Mouse (Mus musculus): ENCODE measurements around the gene Arsb. TPM values are rescaled to one million over a fixed set of nuclear protein-coding genes. Genes with fewer than 3 reads are reported as not detected.

Arsb gene
- polyA plus RNA-seq, 1 experiment = 8.9 TPM

DNA sequence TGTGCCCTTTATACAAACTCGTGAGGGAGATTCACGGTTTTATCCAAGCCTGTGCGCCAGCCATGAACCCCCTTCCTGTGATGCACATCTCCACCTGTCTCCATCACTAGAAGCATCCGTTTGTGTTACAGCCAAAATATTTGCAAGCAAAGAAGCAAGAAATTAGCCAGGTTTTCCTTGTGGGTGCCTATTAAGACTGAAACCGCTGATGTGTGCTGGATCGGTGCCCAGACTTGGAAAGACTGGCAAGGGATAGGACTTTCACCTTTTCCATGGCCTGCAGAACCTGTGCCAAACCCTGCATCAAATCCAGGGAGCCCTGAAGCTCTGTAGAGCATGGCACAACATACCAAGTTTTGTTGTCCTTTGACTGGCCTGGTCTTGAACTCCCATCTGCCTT lies 165.0 kb downstream of the Arsb start:
- WGBS = 84% methylated on average over 6 of the region's 6 CpGs
- no peak for TF ChIP-seq CTCF (IDR thresholded peaks at IDR 0.05; ENCODE audit: control insufficient read depth, insufficient read depth, low read length)
- TF ChIP-seq POLR2A (IDR thresholded peaks at IDR 0.05; ENCODE audit: borderline replicate concordance, control insufficient read depth, low read depth, low read length) = no peak
- Histone ChIP-seq H3K4me1 (ENCODE audit: control insufficient read depth, insufficient read depth, low read length) (peaks cover 6% of the 10 kb centered on the region), H3K27ac (ENCODE audit: control insufficient read depth, insufficient read depth, low read depth, low read length, poor library complexity) (no peak overlapping the region), H3K4me3 (replicated peaks; ENCODE audit: control insufficient read depth, low read depth, low read length) (no peak overlapping the region)

GRCm38 (mm10) chr13:93938118-93938517 lies 166.7 kb downstream of the Arsb start:
- Histone ChIP-seq H3K27ac (ENCODE audit: control insufficient read depth, insufficient read depth, low read depth, low read length, poor library complexity) (no peak overlapping the region), H3K4me1 (ENCODE audit: control insufficient read depth, insufficient read depth, low read length) (peaks cover 6% of the 10 kb centered on the region), H3K4me3 (replicated peaks; ENCODE audit: control insufficient read depth, low read depth, low read length) (no peak overlapping the region)
- WGBS = 40% methylated on average over 2 of the region's 2 CpGs
- TF ChIP-seq CTCF (IDR thresholded peaks at IDR 0.05; ENCODE audit: control insufficient read depth, insufficient read depth, low read length) (no peak), POLR2A (IDR thresholded peaks at IDR 0.05; ENCODE audit: borderline replicate concordance, control insufficient read depth, low read depth, low read length) (no peak)

- 16% methylated on average over 6 of the region's 6 CpGs for WGBS
- Histone ChIP-seq H3K4me3 (replicated peaks; ENCODE audit: control insufficient read depth, low read depth, low read length) (no peak overlapping the region), H3K27ac (ENCODE audit: control insufficient read depth, insufficient read depth, low read depth, low read length, poor library complexity) (peak overlapping the region; percentile 62), H3K4me1 (ENCODE audit: control insufficient read depth, insufficient read depth, low read length) (peaks cover 6% of the 10 kb centered on the region)
- TF ChIP-seq POLR2A (IDR thresholded peaks at IDR 0.05; ENCODE audit: borderline replicate concordance, control insufficient read depth, low read depth, low read length) (no peak), CTCF (IDR thresholded peaks at IDR 0.05; ENCODE audit: control insufficient read depth, insufficient read depth, low read length) (no peak)
These were observed 168.1 kb downstream of the Arsb start for GRCm38 (mm10) chr13:93939363-93940127.

DNA sequence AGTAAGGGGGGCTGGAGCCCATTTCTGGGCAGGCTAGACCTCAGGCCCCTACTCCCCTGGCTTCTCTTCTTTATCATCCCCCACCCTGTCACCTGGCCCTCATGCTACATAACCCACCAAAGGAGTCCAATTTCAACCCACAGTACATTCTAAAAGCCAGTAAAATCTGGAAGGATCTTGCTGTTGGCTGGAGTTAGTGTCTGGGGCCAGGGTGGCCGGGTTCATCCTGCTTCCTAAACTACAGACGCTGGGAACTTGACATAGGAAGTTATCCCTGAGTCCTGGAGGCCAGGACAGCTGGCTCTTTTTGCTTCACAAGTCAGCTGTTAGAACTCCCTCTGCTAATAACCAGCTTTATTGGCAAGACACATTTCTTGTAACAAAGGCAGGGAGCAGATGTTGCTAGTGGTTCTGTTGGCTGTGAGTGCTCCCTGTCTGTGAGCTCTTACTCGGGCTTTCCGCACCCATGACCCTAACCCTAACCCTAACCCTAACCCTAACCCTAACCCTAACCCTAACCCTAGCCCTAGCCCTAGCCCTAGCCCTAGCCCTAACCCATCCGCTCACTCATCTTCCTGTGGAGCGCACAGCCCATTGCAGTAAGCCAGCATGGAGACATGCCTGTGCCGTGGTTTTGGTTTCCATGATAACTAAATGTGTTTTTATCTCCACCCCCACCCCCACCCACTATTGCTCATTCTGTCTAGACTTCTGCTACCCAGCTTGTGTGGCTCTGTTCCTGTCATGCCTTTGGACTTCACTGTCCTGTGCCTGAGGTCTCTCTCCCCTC lies 169.5 kb downstream of the Arsb start:
- no peak overlapping the region for H3K27ac ChIP-seq (ENCODE audit: control insufficient read depth, insufficient read depth, low read depth, low read length, poor library complexity)
- TF ChIP-seq POLR2A (IDR thresholded peaks at IDR 0.05; ENCODE audit: borderline replicate concordance, control insufficient read depth, low read depth, low read length) (no peak), CTCF (IDR thresholded peaks at IDR 0.05; ENCODE audit: control insufficient read depth, insufficient read depth, low read length) (no peak)
- 72% methylated on average over 7 of the region's 7 CpGs for WGBS
- peaks cover 6% of the 10 kb centered on the region for H3K4me1 ChIP-seq (ENCODE audit: control insufficient read depth, insufficient read depth, low read length)
- no peak overlapping the region for H3K4me3 ChIP-seq (replicated peaks; ENCODE audit: control insufficient read depth, low read depth, low read length)

DNA sequence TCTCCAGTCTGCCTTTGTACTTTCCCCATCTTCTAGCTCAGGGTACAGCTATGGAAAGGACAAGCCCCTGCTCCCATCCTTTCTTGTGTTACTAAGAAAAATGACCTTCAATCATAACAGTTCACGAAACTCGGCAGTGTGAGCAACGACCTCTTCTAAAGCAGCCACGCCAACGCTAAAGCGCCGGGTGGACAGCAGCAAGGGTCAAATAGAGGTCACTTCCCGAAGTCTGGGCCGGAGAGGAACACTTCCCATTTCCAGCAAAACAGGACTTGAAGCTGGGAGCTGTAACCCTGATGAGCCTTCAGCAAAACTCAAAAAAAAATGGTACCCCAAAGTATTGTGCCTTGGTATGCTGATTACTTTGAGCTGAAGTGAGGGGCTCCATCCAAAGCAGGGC lies 179.6 kb downstream of the Arsb start:
- Histone ChIP-seq H3K4me3 (replicated peaks; ENCODE audit: control insufficient read depth, low read depth, low read length) (no peak overlapping the region), H3K4me1 (ENCODE audit: control insufficient read depth, insufficient read depth, low read length) (no peaks in the 10 kb centered on the region), H3K27ac (ENCODE audit: control insufficient read depth, insufficient read depth, low read depth, low read length, poor library complexity) (no peak overlapping the region)
- 63% methylated on average over 9 of the region's 9 CpGs for WGBS
- TF ChIP-seq POLR2A (IDR thresholded peaks at IDR 0.05; ENCODE audit: borderline replicate concordance, control insufficient read depth, low read depth, low read length) = no peak

GRCm38 (mm10) chr13:93951555-93951954 lies 180.1 kb downstream of the Arsb start:
- Histone ChIP-seq H3K4me1 (ENCODE audit: control insufficient read depth, insufficient read depth, low read length) (no peaks in the 10 kb centered on the region), H3K27ac (ENCODE audit: control insufficient read depth, insufficient read depth, low read depth, low read length, poor library complexity) (no peak overlapping the region), H3K4me3 (replicated peaks; ENCODE audit: control insufficient read depth, low read depth, low read length) (no peak overlapping the region)
- no peak for TF ChIP-seq CTCF (IDR thresholded peaks at IDR 0.05; ENCODE audit: control insufficient read depth, insufficient read depth, low read length)
- WGBS = 59% methylated on average over 6 of the region's 6 CpGs

GRCm38 (mm10) chr13:93952466-93952865 lies 181.0 kb downstream of the Arsb start:
- 81% methylated on average over 4 of the region's 4 CpGs for WGBS
- H3K4me1 ChIP-seq (ENCODE audit: control insufficient read depth, insufficient read depth, low read length) = no peaks in the 10 kb centered on the region
- TF ChIP-seq CTCF (IDR thresholded peaks at IDR 0.05; ENCODE audit: control insufficient read depth, insufficient read depth, low read length) = no peak
- no peak for TF ChIP-seq POLR2A (IDR thresholded peaks at IDR 0.05; ENCODE audit: borderline replicate concordance, control insufficient read depth, low read depth, low read length)
- H3K4me3 ChIP-seq (replicated peaks; ENCODE audit: control insufficient read depth, low read depth, low read length) = no peak overlapping the region
- no peak overlapping the region for H3K27ac ChIP-seq (ENCODE audit: control insufficient read depth, insufficient read depth, low read depth, low read length, poor library complexity)

DNA sequence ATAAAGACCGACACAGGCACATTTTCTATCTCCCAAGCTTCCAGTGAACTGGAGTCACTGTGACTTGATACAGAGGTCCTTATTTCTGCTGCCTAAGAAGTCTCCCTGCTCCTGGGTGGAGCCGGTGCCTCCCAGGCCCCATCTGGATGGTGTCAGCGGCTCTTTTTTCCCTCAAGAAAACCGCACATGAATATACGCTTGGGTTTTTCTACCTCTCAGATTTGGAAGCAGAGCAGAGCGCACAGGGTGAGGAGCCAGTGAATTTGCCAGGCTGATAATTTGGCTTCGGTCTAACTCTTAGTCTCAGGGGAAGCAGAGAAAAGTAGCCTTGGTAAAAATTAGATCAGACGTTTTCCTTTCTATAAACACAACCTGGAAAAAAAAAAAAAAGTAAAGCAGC lies 186.5 kb downstream of the Arsb start:
- no peak overlapping the region for H3K4me3 ChIP-seq (replicated peaks; ENCODE audit: control insufficient read depth, low read depth, low read length)
- TF ChIP-seq CTCF (IDR thresholded peaks at IDR 0.05; ENCODE audit: control insufficient read depth, insufficient read depth, low read length) = no peak
- TF ChIP-seq POLR2A (IDR thresholded peaks at IDR 0.05; ENCODE audit: borderline replicate concordance, control insufficient read depth, low read depth, low read length) = no peak
- WGBS = 82% methylated on average over 8 of the region's 8 CpGs
- no peaks in the 10 kb centered on the region for H3K4me1 ChIP-seq (ENCODE audit: control insufficient read depth, insufficient read depth, low read length)
- no peak overlapping the region for H3K27ac ChIP-seq (ENCODE audit: control insufficient read depth, insufficient read depth, low read depth, low read length, poor library complexity)
